22 mouse cellular contexts compared by ENCODE assay signal in genomic region chr3:132018505-132018904, GRCm38 (mm10).
A peak's percentile ranks its signal among the peaks of the same experiment; 100 is the strongest.
DNase-seq lines count a peak whose midpoint lies in the region; ATAC-seq and TF ChIP-seq lines count a peak whose summit lies in the region.
"Had no signal": no experiment of that assay in that cellular context is flagged by ENCODE, and none has a peak within 500 bp of the region (broad histone marks: within the 10 kb centered on the region; RNA-seq: fewer than 3 reads in every experiment).

No protein-coding gene starts in this region.

- H3K9me3 ChIP-seq in hindbrain, embryonic 12.5 days (replicated peaks) = no peaks in the 10 kb centered on the region
- no peaks in the 10 kb centered on the region for H3K9me3 ChIP-seq in hindbrain, postnatal 0 days (ENCODE audit: low read length)
- H3K9me3 ChIP-seq in forebrain, embryonic 13.5 days (replicated peaks) = no peaks in the 10 kb centered on the region
- no peaks in the 10 kb centered on the region for H3K9me3 ChIP-seq in hindbrain, embryonic 16.5 days (ENCODE audit: control insufficient read depth, low read length)
- no peaks in the 10 kb centered on the region for H3K9me3 ChIP-seq in liver, embryonic 12.5 days (replicated peaks)
- H3K9me3 ChIP-seq: embryonic facial prominence, embryonic 15.5 days; liver, embryonic 15.5 days had no signal

- H3K9ac ChIP-seq in hindbrain, embryonic 12.5 days = no peak overlapping the region
- H3K9ac ChIP-seq in hindbrain, postnatal 0 days (replicated peaks; ENCODE audit: low read length) = no peak overlapping the region
- H3K9ac ChIP-seq in forebrain, embryonic 13.5 days = no peak overlapping the region
- H3K9ac ChIP-seq in hindbrain, embryonic 16.5 days (ENCODE audit: low read depth, low read length) = no peak overlapping the region
- no peak overlapping the region for H3K9ac ChIP-seq in liver, embryonic 12.5 days
- H3K9ac ChIP-seq: embryonic facial prominence, embryonic 15.5 days; liver, embryonic 15.5 days had no signal

- no peak overlapping the region for H3K27ac ChIP-seq in hindbrain, embryonic 12.5 days
- H3K27ac ChIP-seq in hindbrain, postnatal 0 days = no peak overlapping the region
- no peak overlapping the region for H3K27ac ChIP-seq in forebrain, embryonic 13.5 days
- no peak overlapping the region for H3K27ac ChIP-seq in hindbrain, embryonic 16.5 days (ENCODE audit: low read depth, low read length)
- no peak overlapping the region for H3K27ac ChIP-seq in liver, embryonic 12.5 days
- H3K27ac ChIP-seq: embryonic facial prominence, embryonic 15.5 days; liver, embryonic 15.5 days; macrophage; stomach, postnatal 0 days had no signal

- TF ChIP-seq CTCF in hindbrain, postnatal 0 days (IDR thresholded peaks at IDR 0.05; ENCODE audit: low read depth) = no peak

- H3K27me3 ChIP-seq in hindbrain, embryonic 12.5 days = no peaks in the 10 kb centered on the region
- no peaks in the 10 kb centered on the region for H3K27me3 ChIP-seq in hindbrain, postnatal 0 days (ENCODE audit: insufficient read depth, low read length)
- H3K27me3 ChIP-seq in forebrain, embryonic 13.5 days = no peaks in the 10 kb centered on the region
- H3K27me3 ChIP-seq in hindbrain, embryonic 16.5 days (replicated peaks; ENCODE audit: control insufficient read depth, insufficient read depth, low read length) = no peaks in the 10 kb centered on the region
- H3K27me3 ChIP-seq in liver, embryonic 12.5 days (replicated peaks) = no peaks in the 10 kb centered on the region
- H3K27me3 ChIP-seq: embryonic facial prominence, embryonic 15.5 days; liver, embryonic 15.5 days had no signal

- no peaks in the 10 kb centered on the region for H3K36me3 ChIP-seq in hindbrain, embryonic 12.5 days
- H3K36me3 ChIP-seq in hindbrain, postnatal 0 days (ENCODE audit: insufficient read depth, low read length) = no peaks in the 10 kb centered on the region
- no peaks in the 10 kb centered on the region for H3K36me3 ChIP-seq in forebrain, embryonic 13.5 days (ENCODE audit: poor library complexity, severe bottlenecking)
- H3K36me3 ChIP-seq in hindbrain, embryonic 16.5 days (ENCODE audit: control insufficient read depth, insufficient read depth, low read length) = no peaks in the 10 kb centered on the region
- no peaks in the 10 kb centered on the region for H3K36me3 ChIP-seq in liver, embryonic 12.5 days
- H3K36me3 ChIP-seq: embryonic facial prominence, embryonic 15.5 days; G1E; liver, embryonic 15.5 days had no signal

- WGBS in hindbrain, embryonic 12.5 days = 37% methylated on average over 2 of the region's 2 CpGs
- 30% methylated on average over 2 of the region's 2 CpGs for WGBS in hindbrain, postnatal 0 days
- 11% methylated on average over 2 of the region's 2 CpGs for WGBS in forebrain, embryonic 13.5 days
- 25% methylated on average over 2 of the region's 2 CpGs for WGBS in hindbrain, embryonic 16.5 days
- 62% methylated on average over 2 of the region's 2 CpGs for WGBS in liver, embryonic 12.5 days (ENCODE audit: insufficient replicate concordance)

- peak; percentile 73 for ATAC-seq in hindbrain, embryonic 12.5 days (ENCODE audit: low FRiP score)
- no peak for ATAC-seq in hindbrain, postnatal 0 days
- peak; percentile 90 for ATAC-seq in forebrain, embryonic 13.5 days
- 0 out of 2 replicates have a peak, but pooled peaks have one; percentile 34 for ATAC-seq in hindbrain, embryonic 16.5 days
- ATAC-seq in liver, embryonic 12.5 days = no peak

- H3K4me1 ChIP-seq in hindbrain, embryonic 12.5 days = peaks cover 14% of the 10 kb centered on the region
- peaks cover 3% of the 10 kb centered on the region; the same call in 1 of the 2 replicates for H3K4me1 ChIP-seq in hindbrain, postnatal 0 days (ENCODE audit: insufficient read depth, low read length)
- H3K4me1 ChIP-seq in forebrain, embryonic 13.5 days = peaks cover 28% of the 10 kb centered on the region
- no peaks in the 10 kb centered on the region for H3K4me1 ChIP-seq in hindbrain, embryonic 16.5 days (ENCODE audit: control insufficient read depth, insufficient read depth, low read depth, low read length)
- no peaks in the 10 kb centered on the region for H3K4me1 ChIP-seq in liver, embryonic 12.5 days
- H3K4me1 ChIP-seq: embryonic facial prominence, embryonic 15.5 days; liver, embryonic 15.5 days had no signal

- H3K4me3 ChIP-seq in hindbrain, embryonic 12.5 days = no peak overlapping the region
- no peak overlapping the region for H3K4me3 ChIP-seq in hindbrain, postnatal 0 days (ENCODE audit: low read length)
- no peak overlapping the region for H3K4me3 ChIP-seq in forebrain, embryonic 13.5 days
- no peak overlapping the region for H3K4me3 ChIP-seq in hindbrain, embryonic 16.5 days (ENCODE audit: low read length)
- no peak overlapping the region for H3K4me3 ChIP-seq in liver, embryonic 12.5 days
- H3K4me3 ChIP-seq: embryonic facial prominence, embryonic 15.5 days; liver, embryonic 15.5 days had no signal

- no peak overlapping the region for H3K4me2 ChIP-seq in hindbrain, embryonic 12.5 days (replicated peaks)
- H3K4me2 ChIP-seq in hindbrain, postnatal 0 days (ENCODE audit: low read depth, low read length) = no peak overlapping the region
- no peak overlapping the region for H3K4me2 ChIP-seq in forebrain, embryonic 13.5 days
- no peak overlapping the region for H3K4me2 ChIP-seq in hindbrain, embryonic 16.5 days (ENCODE audit: low read length)
- H3K4me2 ChIP-seq in liver, embryonic 12.5 days = no peak overlapping the region
- H3K4me2 ChIP-seq: embryonic facial prominence, embryonic 15.5 days; heart, embryonic 11.5 days; liver, embryonic 15.5 days had no signal

- no peak for DNase-seq in hindbrain, postnatal 0 days (ENCODE audit: low spot score)
- DNase-seq in retina, embryonic 14.5 days (ENCODE audit: low spot score) = peak; percentile 25
- DNase-seq in ovary, adult 18-20 months (ENCODE audit: low spot score) = no peak
- DNase-seq: adrenal gland, postnatal 14 days; cerebellum, adult 18-20 months; cerebellum, postnatal 25 days; heart, postnatal 10 days; kidney, adult 2 months; kidney, postnatal 10 days; layer of hippocampus, postnatal 36 days; right cerebral cortex, adult 18-20 months; thymus, postnatal 14 days had no signal

Comparison
In these comparisons a context has a peak if more than half of its experiments do, and no peak if none do; other contexts are left out.
1. ATAC-seq: peak in hindbrain, embryonic 12.5 days (single experiment), forebrain, embryonic 13.5 days (single experiment) and hindbrain, embryonic 16.5 days (single experiment); none in hindbrain, postnatal 0 days (single experiment) and liver, embryonic 12.5 days (single experiment).